Mouse (Mus musculus) megakaryocyte progenitor cell, adult 5-6 weeks (primary cell): ENCODE results near the gene Cp. TPM values are rescaled to one million over a fixed set of nuclear protein-coding genes. Genes with fewer than 3 reads are reported as not detected.

ENCODE experiments used
- total RNA-seq, 2 experiments: library from RNA; stranded (forward) in 1 of 2; stranded (reverse) in 1 of 2; fragments of 157-497, 149-512 nt in 1 of 2; fragments of 200-1000 nt in 1 of 2; gene quantifications; 2 replicates each; pipeline versions ENCODE4 v1.2.3 to v1.2.4; 2015 to 2017

The Cp gene
- total RNA-seq, 2 experiments from 2014 or later: 0.39 to 2.3 TPM

Other genes with a start within 250 kb of the Cp start
- 35.1 and 44.6 TPM in 2 replicates for gene Hps3, start 78.3 kb downstream of the Cp start, total RNA-seq (2015)
- gene Hps3, start 78.3 kb downstream of the Cp start, total RNA-seq (2017): 27.4 and 34.8 TPM in 2 replicates
- 41.6 and 43.0 TPM in 2 replicates for gene Hltf, start 100.8 kb downstream of the Cp start, total RNA-seq (2015)
- 39.9 and 48.7 TPM in 2 replicates for gene Hltf, start 100.8 kb downstream of the Cp start, total RNA-seq (2017)
- 156 and 166 TPM in 2 replicates for gene Gyg, start 198.3 kb downstream of the Cp start, total RNA-seq (2015)
- 42.3 and 48.5 TPM in 2 replicates for gene Gyg, start 198.3 kb downstream of the Cp start, total RNA-seq (2017)